ENCODE assay signal across 8 mouse cellular contexts in genomic region chr11:117275999-117276398, GRCm38 (mm10).
DNase-seq lines count a peak whose midpoint lies in the region; ATAC-seq lines count a peak whose summit lies in the region.

No protein-coding gene starts in this region.

- peak; percentile 34 for DNase-seq in right cerebral cortex, adult 18-20 months
- no peak for DNase-seq in right cerebral cortex, postnatal 25 days
- DNase-seq in gastrocnemius, postnatal 10 days = peak; percentile 24
- DNase-seq in lung, postnatal 14 days = peak; percentile 62
- no peak for DNase-seq in frontal cortex, postnatal 25 days (ENCODE audit: low spot score in 2 of 2)
- no peak for DNase-seq in frontal cortex, adult 2 months (ENCODE audit: extremely low spot score in 1 of 2, low spot score in 1 of 2)
- DNase-seq in layer of hippocampus, adult 18-20 months (ENCODE audit: low spot score in 2 of 2) = no peak

- no peak overlapping the region for H3K4me2 ChIP-seq in intestine, embryonic 16.5 days (ENCODE audit: low read depth, low read length)

- ATAC-seq in intestine, embryonic 16.5 days = 0 out of 2 replicates have a peak, but pooled peaks have one; percentile 13

- H3K27ac ChIP-seq in intestine, embryonic 16.5 days (ENCODE audit: low read length) = peak overlapping the region; percentile 33

- H3K4me3 ChIP-seq in intestine, embryonic 16.5 days (ENCODE audit: low read length) = no peak overlapping the region

- no peaks in the 10 kb centered on the region for H3K27me3 ChIP-seq in intestine, embryonic 16.5 days (replicated peaks; ENCODE audit: control insufficient read depth, insufficient read depth, low read length)

- H3K4me1 ChIP-seq in intestine, embryonic 16.5 days (ENCODE audit: control insufficient read depth, insufficient read depth, low read length) = peaks cover 73% of the 10 kb centered on the region

- peak overlapping the region; percentile 33; the same call in 1 of the 2 replicates for H3K9ac ChIP-seq in intestine, embryonic 16.5 days (ENCODE audit: low read depth, low read length)

- H3K36me3 ChIP-seq in intestine, embryonic 16.5 days (ENCODE audit: control insufficient read depth, insufficient read depth, low read length) = no peaks in the 10 kb centered on the region

- H3K9me3 ChIP-seq in intestine, embryonic 16.5 days (ENCODE audit: control insufficient read depth, low read length) = no peaks in the 10 kb centered on the region

- WGBS in intestine, embryonic 16.5 days = 45% methylated on average over 6 of the region's 6 CpGs

Comparison
In these comparisons a context has a peak if more than half of its experiments do, and no peak if none do; other contexts are left out.
1. DNase-seq: peak in right cerebral cortex, adult 18-20 months (single experiment), gastrocnemius, postnatal 10 days (single experiment) and lung, postnatal 14 days (single experiment); none in right cerebral cortex, postnatal 25 days (single experiment), frontal cortex, postnatal 25 days (0 of 2), frontal cortex, adult 2 months (0 of 2) and layer of hippocampus, adult 18-20 months (0 of 2).